Mouse (Mus musculus): ENCODE results near the gene Allc. TPM values are rescaled to one million over a fixed set of nuclear protein-coding genes. Genes with fewer than 3 reads are reported as not detected.

Allc gene
- polyA plus RNA-seq, 1 experiment from 2014 or later = not detected

DNA sequence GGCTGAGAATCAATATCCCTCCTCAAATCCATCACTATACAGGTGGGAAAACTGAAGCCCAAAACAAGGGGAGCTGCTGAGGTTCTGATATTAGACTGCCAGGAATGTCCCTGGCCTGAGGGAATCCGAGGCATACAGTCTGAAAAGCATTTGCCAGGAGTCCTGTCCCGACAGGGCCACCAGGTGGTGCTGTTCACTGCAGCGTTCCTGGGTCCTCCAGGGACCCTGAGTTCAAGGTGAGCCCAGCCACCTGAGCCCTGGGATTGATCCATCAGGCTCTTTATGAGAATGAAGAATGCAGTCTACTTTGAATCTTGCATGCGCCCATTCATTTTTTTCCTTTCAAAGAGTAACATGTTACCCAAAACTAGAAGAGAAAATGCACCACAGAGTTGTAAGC is 3.2 kb downstream of the Allc start:
- Histone ChIP-seq H3K4me2 (no peak overlapping the region), H3K4me1 (replicated peaks) (no peaks in the 10 kb centered on the region), H3K27ac (no peak overlapping the region), H3K9me3 (replicated peaks) (no peaks in the 10 kb centered on the region), H3K9ac (no peak overlapping the region), H3K4me3 (replicated peaks) (no peak overlapping the region), H3K27me3 (no peaks in the 10 kb centered on the region), H3K36me3 (no peaks in the 10 kb centered on the region)
- ATAC-seq (ENCODE audit: low read depth) = no peak
- DNase-seq = no peak
- WGBS (ENCODE audit: insufficient replicate concordance) = 28% methylated on average over 4 of the region's 4 CpGs

DNA sequence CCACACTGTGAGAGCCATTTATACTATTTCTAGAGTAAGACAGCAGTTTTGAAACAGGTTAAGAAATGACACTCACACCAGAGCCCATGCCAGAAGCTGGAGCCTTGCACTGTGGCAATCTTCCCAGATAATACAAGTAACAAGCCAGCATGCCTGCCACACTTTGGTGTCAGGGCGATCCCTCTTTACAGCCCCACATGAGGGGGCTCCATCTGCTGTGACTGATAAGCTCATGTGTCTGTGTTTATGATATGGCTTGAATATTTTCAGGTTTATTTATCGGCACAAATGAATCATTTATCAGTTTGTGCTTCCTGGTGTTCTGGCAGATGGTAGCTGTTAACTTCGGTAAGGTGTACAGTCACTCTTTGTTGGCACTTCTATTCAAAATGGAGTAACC is 4.2 kb downstream of the Allc start:
- no peaks in the 10 kb centered on the region for H3K9me3 ChIP-seq (replicated peaks)
- DNase-seq (no peak), ATAC-seq (ENCODE audit: low read depth) (0 out of 2 replicates have a peak, but pooled peaks have one; percentile 48)
- no peak overlapping the region for H3K27ac ChIP-seq
- H3K4me3 ChIP-seq (replicated peaks) = no peak overlapping the region
- H3K4me2 ChIP-seq = no peak overlapping the region
- 29% methylated on average over 3 of the region's 3 CpGs for WGBS (ENCODE audit: insufficient replicate concordance)
- H3K27me3 ChIP-seq = no peaks in the 10 kb centered on the region
- H3K9ac ChIP-seq = no peak overlapping the region
- H3K36me3 ChIP-seq = no peaks in the 10 kb centered on the region
- no peaks in the 10 kb centered on the region for H3K4me1 ChIP-seq (replicated peaks)

DNA sequence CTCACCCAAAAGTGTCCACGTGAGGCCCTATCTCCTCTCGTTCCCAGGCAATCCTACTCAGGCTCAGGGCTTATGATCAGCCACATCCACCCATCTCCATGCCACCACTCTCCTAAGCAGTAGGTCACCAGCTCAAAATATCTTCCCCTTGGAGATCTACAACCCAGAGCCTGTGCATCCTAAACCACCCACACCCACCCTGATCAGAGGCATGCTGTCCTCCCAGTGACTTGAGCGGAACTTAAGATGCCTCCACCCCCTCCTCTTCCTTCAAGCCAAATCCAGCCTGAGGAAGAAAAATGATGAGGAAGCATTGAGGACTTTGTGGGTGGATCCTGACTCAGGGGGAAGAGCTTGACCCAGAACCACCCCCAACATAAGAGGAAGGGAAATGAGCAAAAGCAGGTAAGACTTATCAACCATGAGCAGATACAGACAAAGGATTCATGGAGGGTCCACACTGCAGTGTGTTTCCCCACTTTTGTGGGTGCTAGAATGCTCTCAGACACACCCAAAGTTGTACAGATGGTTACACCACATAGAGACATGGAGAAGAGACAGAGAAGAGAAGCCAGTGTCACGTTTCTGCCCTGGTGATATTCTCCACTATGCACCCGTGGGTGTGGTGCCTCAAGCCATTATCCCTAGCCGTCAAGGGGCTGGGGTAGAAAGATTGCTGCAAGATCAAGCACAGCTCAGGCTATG is 6.8 kb downstream of the Allc start:
- Histone ChIP-seq H3K4me1 (replicated peaks) (no peaks in the 10 kb centered on the region), H3K4me3 (replicated peaks) (no peak overlapping the region), H3K36me3 (no peaks in the 10 kb centered on the region), H3K27ac (no peak overlapping the region), H3K4me2 (no peak overlapping the region), H3K9me3 (replicated peaks) (no peaks in the 10 kb centered on the region), H3K9ac (no peak overlapping the region), H3K27me3 (no peaks in the 10 kb centered on the region)
- ATAC-seq (ENCODE audit: low read depth) (no peak), DNase-seq (no peak)
- 41% methylated on average over 6 of the region's 6 CpGs for WGBS (ENCODE audit: insufficient replicate concordance)

DNA sequence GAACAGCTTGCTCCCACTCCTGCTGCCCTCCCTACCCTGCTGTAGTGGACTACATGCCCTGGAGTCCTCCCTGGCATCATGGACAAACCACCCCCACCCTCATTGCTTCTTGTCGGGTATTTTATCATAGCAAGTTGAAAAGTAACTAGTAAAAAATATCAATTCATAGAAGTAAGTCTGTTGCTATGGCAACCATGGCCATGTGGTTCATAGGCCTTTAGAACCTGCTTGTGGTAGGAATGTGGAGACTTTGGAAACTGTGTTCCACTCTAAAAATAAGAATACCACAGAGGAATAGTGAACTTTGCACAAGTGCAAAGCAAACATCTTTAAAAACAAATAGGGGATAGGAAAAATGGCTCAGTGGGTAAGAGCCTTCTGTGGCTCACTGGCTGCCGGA is 10.1 kb downstream of the Allc start:
- no peak for ATAC-seq (ENCODE audit: low read depth)
- 65% methylated on average over 2 of the region's 2 CpGs for WGBS (ENCODE audit: insufficient replicate concordance)

DNA sequence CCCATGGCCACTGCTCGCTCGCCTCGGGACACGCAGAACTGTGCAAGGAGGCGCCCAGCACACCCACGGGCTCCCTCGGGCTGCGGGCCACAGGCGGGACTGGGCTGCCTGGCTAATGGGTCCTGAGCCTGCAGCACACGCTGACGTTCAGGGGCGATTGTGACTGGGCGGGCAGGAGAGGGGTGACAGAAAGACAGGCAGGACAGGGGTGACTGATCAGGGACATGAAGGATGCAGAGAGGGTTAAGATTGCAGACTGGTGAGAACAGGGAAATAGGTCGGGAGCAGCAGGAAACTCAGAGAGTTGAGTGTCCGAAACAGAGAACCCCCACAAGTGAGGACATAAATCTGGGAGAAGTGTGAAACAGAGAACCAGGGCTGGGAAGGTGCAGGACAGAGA is 30.0 kb downstream of the Allc start, which contains the start of gene Dcdc2c:
Dcdc2c (minus strand) TSS at position 101 of the 400 bp plus-strand sequence.
- no peaks in the 10 kb centered on the region for H3K9me3 ChIP-seq (replicated peaks)
- no peaks in the 10 kb centered on the region for H3K4me1 ChIP-seq (replicated peaks)
- DNase-seq = no peak
- H3K27me3 ChIP-seq = peaks cover 7% of the 10 kb centered on the region; the same call in 1 of the 2 replicates
- WGBS (ENCODE audit: insufficient replicate concordance) = 51% methylated on average over 15 of the region's 15 CpGs
- no peaks in the 10 kb centered on the region for H3K36me3 ChIP-seq
- ATAC-seq (ENCODE audit: low read depth) = no peak
- no peak within 1 kb of the TSS for H3K9ac ChIP-seq
- no peak within 1 kb of the TSS for H3K4me3 ChIP-seq (replicated peaks)
- no peak within 1 kb of the TSS for H3K4me2 ChIP-seq
- H3K27ac ChIP-seq = no peak within 1 kb of the TSS

More for the DNA sequence above, 10.1 kb downstream of the Allc start:
- Histone ChIP-seq H3K27ac (no peak overlapping the region), H3K9me3 (replicated peaks) (no peaks in the 10 kb centered on the region), H3K4me3 (replicated peaks) (no peak overlapping the region), H3K27me3 (no peaks in the 10 kb centered on the region), H3K4me2 (no peak overlapping the region), H3K9ac (no peak overlapping the region), H3K4me1 (replicated peaks) (no peaks in the 10 kb centered on the region), H3K36me3 (no peaks in the 10 kb centered on the region)
- no peak for DNase-seq

DNA sequence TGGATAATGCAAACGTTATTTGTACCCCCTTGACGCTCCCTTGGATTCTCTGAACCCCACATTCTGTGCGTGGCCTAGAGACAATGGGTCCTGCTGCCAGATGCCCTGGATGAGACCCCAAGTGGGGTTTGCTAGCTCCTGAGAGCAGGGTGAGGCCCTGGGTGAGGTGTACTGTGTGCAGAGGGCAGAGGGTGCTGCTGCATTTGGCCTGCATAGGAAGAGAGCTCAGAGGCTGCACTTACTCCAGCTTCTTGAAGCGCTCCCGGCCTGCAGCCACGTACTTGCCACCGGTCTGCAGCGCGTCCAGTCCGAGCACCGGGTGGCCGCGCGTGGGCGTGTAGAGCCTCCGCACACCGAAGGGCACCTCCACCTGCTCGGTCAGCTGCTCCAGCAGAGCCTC is 30.5 kb downstream of the Allc start:
- 59% methylated on average over 18 of the region's 18 CpGs for WGBS (ENCODE audit: insufficient replicate concordance)
- no peak overlapping the region for H3K4me3 ChIP-seq (replicated peaks)
- H3K4me1 ChIP-seq (replicated peaks) = no peaks in the 10 kb centered on the region
- H3K27ac ChIP-seq = no peak overlapping the region
- DNase-seq (no peak), ATAC-seq (ENCODE audit: low read depth) (no peak)
- no peak overlapping the region for H3K4me2 ChIP-seq
- H3K27me3 ChIP-seq = peaks cover 7% of the 10 kb centered on the region; the same call in 1 of the 2 replicates
- no peak overlapping the region for H3K9ac ChIP-seq
- no peaks in the 10 kb centered on the region for H3K9me3 ChIP-seq (replicated peaks)
- no peaks in the 10 kb centered on the region for H3K36me3 ChIP-seq

DNA sequence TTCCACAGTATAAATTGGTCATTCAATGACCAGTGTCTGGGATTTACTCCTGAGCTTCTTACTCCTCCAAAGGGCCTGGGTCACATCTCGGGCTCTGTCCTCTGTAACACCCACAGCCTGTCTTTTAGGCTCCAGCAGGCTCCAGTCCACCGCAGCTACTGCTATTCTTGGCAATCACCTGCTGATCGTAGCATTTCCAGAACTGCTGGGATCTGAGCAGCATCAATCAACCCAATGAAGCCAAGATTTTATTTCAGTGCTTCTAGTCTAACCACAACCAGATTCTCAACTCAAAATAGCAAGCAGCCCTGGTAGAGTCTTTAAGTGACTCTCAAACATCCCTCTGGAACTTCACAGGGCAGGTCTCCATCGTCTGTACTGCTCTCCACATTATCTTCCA is 33.4 kb downstream of the Allc start:
- DNase-seq (no peak), ATAC-seq (ENCODE audit: low read depth) (no peak)
- no peaks in the 10 kb centered on the region for H3K36me3 ChIP-seq

DNA sequence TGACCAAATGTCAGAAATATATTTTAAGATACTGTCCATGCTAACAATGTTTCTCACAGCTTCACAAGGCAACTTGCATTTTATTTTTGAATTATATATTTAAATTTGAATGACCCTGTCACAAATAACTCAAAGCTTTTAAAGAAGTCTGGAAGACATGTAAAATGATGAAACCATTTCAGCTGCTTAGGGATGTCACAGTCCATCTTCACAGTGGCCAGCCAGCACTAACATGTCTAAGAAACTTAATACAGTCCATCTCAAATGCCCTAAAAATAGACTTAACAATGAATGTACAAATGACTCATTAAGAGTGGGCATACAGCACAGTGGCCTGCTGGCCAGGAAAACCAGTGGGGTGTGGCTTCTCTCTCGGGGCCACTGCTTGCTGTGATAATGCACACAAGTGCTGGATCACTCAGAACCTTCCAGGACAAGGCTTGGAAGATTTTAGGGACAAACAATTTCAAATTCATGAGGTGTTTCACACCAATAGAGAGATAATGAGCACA is 68.0 kb downstream of the Allc start:
- H3K27ac ChIP-seq = no peak overlapping the region
- ATAC-seq (ENCODE audit: low read depth) (no peak), DNase-seq (no peak)
- no peaks in the 10 kb centered on the region for H3K9me3 ChIP-seq (replicated peaks)
- no peak overlapping the region for H3K4me2 ChIP-seq
- H3K9ac ChIP-seq = no peak overlapping the region
- WGBS (ENCODE audit: insufficient replicate concordance) = 18% methylated on average over 1 of the region's 1 CpGs
- H3K4me3 ChIP-seq (replicated peaks) = no peak overlapping the region
- no peaks in the 10 kb centered on the region for H3K4me1 ChIP-seq (replicated peaks)
- no peaks in the 10 kb centered on the region for H3K36me3 ChIP-seq
- H3K27me3 ChIP-seq = no peaks in the 10 kb centered on the region

More for the DNA sequence above, 33.4 kb downstream of the Allc start:
- H3K27me3 ChIP-seq = peaks cover 7% of the 10 kb centered on the region; the same call in 1 of the 2 replicates
- no peak overlapping the region for H3K4me3 ChIP-seq (replicated peaks)
- WGBS (ENCODE audit: insufficient replicate concordance) = 52% methylated on average over 4 of the region's 4 CpGs
- H3K4me1 ChIP-seq (replicated peaks) = no peaks in the 10 kb centered on the region
- H3K9me3 ChIP-seq (replicated peaks) = no peaks in the 10 kb centered on the region
- H3K4me2 ChIP-seq = no peak overlapping the region
- H3K27ac ChIP-seq = no peak overlapping the region
- no peak overlapping the region for H3K9ac ChIP-seq

DNA sequence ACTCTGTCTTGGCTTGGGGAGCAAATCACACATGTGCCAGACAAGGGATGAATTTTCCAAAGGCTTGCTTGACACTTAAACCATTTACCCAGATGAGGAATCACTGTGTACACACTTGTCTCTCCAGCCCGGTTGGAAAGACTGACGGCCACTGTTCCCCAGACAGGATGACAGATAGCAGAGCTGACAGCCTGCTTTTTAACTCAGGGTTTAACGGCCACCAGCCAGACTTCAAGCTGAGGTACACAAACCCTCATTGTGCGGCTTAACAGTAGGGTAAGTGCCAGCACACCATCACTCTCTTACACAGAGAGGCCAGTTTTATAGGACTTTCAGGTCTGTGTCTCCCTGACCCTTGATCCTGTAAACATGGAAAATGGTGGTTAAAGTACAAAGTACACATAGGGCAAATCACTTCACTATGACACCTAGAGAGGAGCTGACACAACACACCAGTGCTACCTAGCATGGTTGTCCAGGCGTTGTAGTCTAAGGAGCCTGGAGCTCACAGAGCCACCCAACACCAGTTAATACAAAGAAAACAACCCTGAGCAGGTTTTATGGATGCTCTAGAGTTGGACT is 72.5 kb downstream of the Allc start:
- DNase-seq (no peak), ATAC-seq (ENCODE audit: low read depth) (no peak)
- Histone ChIP-seq H3K4me2 (no peak overlapping the region), H3K27ac (no peak overlapping the region), H3K36me3 (no peaks in the 10 kb centered on the region), H3K9me3 (replicated peaks) (no peaks in the 10 kb centered on the region), H3K9ac (no peak overlapping the region), H3K4me3 (replicated peaks) (no peak overlapping the region), H3K4me1 (replicated peaks) (no peaks in the 10 kb centered on the region), H3K27me3 (no peaks in the 10 kb centered on the region)
- WGBS (ENCODE audit: insufficient replicate concordance) = 42% methylated on average over 5 of the region's 5 CpGs

Other genes starting within 250 kb of the Allc start
- gene Dcdc2c, start 30.1 kb downstream of the Allc start, polyA plus RNA-seq (2015; fragmentation: Nextera tagmentation; extraction: Ambion mirVana) = 0.07 TPM in 1 of 2 replicates, not detected in the other
- 14.9 and 17.2 TPM in 2 replicates for gene Colec11, start 40.9 kb upstream of the Allc start, polyA plus RNA-seq (2015; fragmentation: Nextera tagmentation; extraction: Ambion mirVana)
- 588 and 611 TPM in 2 replicates for gene Rps7, start 53.4 kb upstream of the Allc start, polyA plus RNA-seq (2015; fragmentation: Nextera tagmentation; extraction: Ambion mirVana)
- gene Rnaseh1, start 67.1 kb upstream of the Allc start, polyA plus RNA-seq (2015; fragmentation: Nextera tagmentation; extraction: Ambion mirVana) = 14.6 and 15.2 TPM in 2 replicates
- gene Adi1, start 92.7 kb upstream of the Allc start, polyA plus RNA-seq (2015; fragmentation: Nextera tagmentation; extraction: Ambion mirVana) = 51.7 and 61.5 TPM in 2 replicates
- gene Trappc12, start 167.9 kb upstream of the Allc start, polyA plus RNA-seq (2015; fragmentation: Nextera tagmentation; extraction: Ambion mirVana) = 18.6 and 22.1 TPM in 2 replicates
- gene Eipr1, start 169.3 kb upstream of the Allc start, polyA plus RNA-seq (2015; fragmentation: Nextera tagmentation; extraction: Ambion mirVana) = 31.7 and 32.8 TPM in 2 replicates